Mouse (Mus musculus) liver, embryonic 14.5 days (tissue): ENCODE measurements at regions not wholly inside any gene's neighbourhood (a gene's known extent, or its start where the extent isn't known, plus 50 kb on each side); places are given as distances from the start of the nearest gene placed in this dataset.

Experiments
- CTCF ChIP-seq: IDR thresholded peaks from 2 replicates; pipeline ENCODE4 v1.5.1; 2016; ENCODE audit warnings: antibody characterized with exemption, low read depth, control low read depth
- EP300 ChIP-seq: IDR thresholded peaks from 2 replicates; pipeline ENCODE4 v1.6.1; 2016; ENCODE audit warnings: antibody characterized with exemption, low read depth

GRCm38 (mm10) chr15:5846571-5846970 lies 453.0 kb upstream of the Dab2 start:
- TF ChIP-seq CTCF (no peak), EP300 (no peak)
